Mouse (Mus musculus): ENCODE results near the gene Adarb1.

The Adarb1 gene

GRCm38 (mm10) chr10:77272980-77273730, 144.9 kb downstream of the Adarb1 start:
- in situ Hi-C loops (cut with MboI, MseI): no loop called here

- in situ Hi-C loops (cut with MboI, MseI): no loop called here
These were observed 148.9 kb downstream of the Adarb1 start for GRCm38 (mm10) chr10:77269129-77269528.

DNA sequence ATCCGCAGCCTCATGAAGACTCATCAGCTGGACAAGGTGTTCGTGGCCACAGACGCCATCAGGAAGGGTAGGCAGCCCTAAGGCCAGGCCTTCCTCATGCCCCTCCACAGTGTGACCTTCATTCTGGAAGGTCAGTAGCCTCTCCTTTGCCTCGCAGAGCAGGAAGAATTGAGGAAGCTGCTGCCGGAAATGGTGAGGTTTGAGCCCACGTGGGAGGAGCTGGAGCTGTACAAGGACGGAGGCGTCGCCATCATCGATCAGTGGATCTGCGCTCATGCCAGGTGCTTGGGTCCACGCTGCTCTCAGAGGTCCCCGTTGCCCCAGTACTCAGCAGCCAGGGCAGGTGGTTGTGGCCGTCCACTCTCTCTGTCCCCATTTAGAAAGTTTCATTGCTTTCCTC, 151.0 kb downstream of the Adarb1 start:
- in situ Hi-C loops (cut with MboI, MseI): no loop called here

DNA sequence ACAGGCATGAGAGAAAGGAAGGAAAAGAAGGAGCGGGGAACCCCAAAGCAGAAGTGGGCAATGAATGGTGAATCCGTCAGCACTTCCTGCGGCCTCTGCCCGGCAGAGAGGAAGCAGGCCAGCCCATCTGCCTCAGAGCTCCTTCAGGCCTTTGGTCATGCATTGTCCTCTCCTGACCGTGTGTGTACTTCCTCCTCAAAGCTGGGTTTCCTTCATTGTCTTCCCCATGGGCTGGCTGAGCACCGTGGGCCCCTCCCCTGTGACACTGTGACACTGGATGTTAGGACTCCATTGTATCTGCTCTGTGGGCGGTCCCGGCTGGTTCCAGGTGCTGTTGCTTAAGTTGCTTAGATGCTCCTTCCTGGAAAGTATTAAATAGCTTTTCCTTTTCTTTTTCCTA, 151.8 kb downstream of the Adarb1 start:
- in situ Hi-C loops (cut with MboI, MseI): no loop called here

DNA sequence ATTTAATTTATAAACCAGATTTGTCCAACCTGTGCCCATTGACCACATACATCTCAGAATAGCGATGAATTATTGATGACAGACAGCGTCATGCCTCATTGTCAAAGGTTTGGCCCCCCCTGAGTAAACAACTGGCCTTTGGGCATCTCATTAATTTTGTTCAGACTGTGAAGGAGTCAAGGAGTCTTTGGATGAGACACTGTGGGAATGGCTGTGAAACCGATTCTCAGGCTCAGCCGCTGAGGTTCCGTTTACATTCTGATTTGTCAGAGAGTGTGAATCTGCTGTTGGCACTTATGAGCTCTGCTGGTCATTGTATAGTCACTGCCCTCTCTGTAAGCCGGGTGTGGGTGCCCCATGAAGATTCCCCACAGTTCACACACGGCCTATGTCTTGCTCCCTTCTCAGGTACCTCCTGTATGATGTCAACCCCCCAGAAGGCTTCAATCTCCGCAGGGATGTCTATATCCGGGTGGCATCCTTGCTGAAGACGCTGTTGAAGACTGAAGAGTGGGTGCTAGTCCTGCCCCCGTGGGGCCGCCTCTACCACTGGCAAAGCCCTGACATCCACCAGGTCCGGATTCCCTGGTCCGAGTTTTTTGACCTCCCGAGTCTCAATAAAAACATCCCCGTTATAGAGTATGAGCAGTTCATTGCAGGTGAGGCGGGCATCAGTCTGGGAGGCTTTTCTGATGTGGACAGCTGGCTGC, 157.7 kb downstream of the Adarb1 start:
- in situ Hi-C loops (cut with MboI, MseI): no loop called here

DNA sequence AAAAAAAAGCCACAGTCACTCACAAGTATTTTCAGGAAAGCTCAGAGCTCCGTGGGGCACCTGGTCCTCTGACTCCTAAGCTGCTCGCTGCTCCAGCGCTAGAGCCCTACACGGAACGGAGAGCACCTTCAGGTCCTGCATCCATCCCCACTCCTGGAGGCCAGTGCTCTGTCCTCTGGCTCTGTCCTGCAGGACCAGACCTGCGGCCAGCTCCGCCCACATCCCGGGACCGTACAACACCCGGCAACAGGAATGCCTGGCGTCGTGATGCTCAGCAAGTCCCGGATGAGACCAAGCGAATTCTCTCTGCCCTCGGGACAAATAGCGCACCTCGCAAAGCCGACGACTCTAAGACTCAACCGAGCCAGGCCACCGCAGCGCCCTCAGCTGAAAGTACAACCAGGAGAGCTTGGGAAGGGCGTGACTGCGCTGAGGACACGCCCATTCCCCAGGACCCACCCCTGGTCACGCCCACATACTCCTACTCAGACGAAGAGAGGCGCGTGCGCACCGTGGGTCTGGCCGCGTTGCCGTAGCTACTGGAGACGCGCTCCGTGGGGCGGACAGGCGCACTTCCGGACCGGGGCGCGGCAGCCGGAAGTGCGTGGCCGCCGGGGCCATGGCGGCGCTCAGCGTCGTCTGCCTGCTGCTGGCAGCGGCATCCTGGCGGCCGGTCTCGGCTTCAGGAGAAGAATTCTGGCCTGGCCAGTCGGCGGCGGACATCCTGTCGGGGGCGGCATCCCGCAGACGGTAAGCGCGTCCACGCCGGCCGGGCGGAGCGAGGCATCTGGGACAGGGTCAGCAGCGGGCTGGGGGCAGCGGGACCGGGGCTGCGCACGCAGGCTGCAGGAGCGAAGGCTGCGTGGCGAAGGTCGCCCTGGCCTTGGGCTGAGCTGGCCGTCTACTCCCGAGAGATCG, 159.1 kb downstream of the Adarb1 start, which contains the start of gene Pofut2:
TSS of gene Pofut2 (plus strand) at position 515 of the 918 bp plus-strand sequence.
- in situ Hi-C loops (cut with MboI, MseI): no loop called here

- in situ Hi-C loops (cut with MboI, MseI): no loop called here
These were observed 160.0 kb downstream of the Adarb1 start for GRCm38 (mm10) chr10:77258041-77258590.

DNA sequence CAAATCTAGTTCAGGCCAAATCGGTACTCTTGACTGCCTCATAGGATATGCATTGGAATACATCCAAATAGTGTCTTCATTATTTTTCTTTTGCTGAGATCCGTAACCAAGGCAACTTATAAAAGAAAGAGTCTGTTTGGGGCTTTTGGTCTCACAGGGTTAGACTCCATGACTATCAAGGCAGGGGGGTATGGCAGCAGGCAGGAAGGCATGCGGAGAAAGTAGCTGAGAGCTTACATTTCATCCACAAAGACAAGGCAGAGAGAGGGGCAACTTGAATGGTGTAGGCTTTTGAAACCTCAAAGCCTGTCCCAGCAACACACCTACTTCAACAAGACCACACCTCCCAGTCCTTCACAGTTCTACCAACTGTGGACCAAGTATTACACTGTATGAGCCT, 162.4 kb downstream of the Adarb1 start:
- in situ Hi-C loops (cut with MboI, MseI): no loop called here

DNA sequence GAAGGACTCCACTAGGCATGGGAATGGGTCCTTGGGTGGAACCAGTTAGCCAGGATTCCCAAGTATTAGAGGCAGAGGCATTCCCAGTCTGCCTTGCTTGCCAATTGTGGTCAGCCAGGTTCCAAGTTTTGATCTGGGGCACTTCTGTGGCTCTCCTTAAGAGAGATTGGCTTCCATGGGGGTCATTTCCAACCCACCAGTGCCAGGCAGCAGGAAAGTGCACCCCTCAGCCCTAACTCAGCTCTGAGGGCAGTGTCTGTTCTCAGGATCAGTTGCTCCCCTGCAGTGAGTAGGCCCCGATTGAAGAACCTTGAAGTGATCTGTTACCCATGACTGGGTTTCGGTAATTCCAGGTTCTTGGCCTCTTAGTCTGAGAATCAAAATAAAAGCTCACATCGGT, 162.8 kb downstream of the Adarb1 start:
- in situ Hi-C loops (cut with MboI, MseI): no loop called here

DNA sequence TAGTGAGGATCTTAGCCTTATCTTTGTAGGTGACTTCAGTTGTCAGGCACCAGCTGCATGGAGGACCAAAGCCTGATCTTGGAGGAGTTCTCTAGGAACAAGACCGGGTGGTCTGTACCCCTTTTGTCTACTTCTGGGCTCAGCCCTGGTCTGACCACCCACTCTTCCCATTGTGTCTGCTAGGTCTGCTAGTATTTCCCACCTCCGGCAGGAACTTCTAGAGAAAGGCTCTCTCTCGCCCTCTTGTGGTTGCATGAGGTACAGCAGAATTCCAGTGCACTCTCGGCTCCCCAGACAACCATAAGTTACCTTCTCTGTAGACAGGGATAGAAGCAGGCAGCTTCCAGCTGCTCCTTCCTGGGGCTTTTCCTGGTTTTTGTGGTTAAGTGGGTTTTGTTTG, 165.3 kb downstream of the Adarb1 start:
- in situ Hi-C loops (cut with MboI, MseI): loop anchor here (5.0 kb wide), 1 partner anchor 120 kb away; no protein-coding TSS in a partner anchor

DNA sequence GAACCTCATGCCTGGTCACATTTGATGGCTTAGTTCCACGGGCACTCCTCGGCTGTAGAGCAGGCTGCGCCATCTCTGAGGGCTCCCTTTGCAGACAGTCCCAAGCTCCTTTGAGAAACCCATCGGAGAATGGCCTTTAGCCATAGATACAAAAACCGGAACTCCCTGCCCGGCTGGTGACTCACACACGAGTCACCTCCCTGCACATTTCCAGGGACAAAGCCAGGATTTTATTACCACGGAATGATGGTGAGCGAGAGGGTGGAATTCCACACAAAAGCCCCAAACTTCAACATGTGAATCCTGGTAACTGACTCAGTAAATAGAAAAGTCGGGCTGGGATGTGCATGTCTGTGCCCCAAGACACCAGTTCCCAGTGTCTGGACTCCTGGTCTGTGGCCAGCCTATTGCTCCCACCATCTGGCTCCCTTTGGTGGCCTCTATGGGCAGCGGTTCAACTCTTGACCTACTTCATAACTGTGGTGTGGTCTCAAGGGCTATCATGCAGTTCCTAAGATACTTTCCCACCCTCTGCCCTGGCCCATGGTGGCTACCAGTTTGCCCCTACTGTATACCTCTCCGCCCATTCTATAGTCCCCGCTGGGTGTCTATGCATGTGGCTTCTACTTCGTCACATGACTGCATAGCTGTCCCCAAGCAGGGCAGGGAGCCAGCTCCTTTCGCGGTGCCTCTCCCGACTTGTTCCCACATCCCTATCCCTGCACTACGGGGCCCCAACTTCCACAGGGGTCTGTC, 166.1 kb downstream of the Adarb1 start:
- in situ Hi-C loops (cut with MboI, MseI): loop anchor here (5.0 kb wide), 1 partner anchor 120 kb away; no protein-coding TSS in a partner anchor

DNA sequence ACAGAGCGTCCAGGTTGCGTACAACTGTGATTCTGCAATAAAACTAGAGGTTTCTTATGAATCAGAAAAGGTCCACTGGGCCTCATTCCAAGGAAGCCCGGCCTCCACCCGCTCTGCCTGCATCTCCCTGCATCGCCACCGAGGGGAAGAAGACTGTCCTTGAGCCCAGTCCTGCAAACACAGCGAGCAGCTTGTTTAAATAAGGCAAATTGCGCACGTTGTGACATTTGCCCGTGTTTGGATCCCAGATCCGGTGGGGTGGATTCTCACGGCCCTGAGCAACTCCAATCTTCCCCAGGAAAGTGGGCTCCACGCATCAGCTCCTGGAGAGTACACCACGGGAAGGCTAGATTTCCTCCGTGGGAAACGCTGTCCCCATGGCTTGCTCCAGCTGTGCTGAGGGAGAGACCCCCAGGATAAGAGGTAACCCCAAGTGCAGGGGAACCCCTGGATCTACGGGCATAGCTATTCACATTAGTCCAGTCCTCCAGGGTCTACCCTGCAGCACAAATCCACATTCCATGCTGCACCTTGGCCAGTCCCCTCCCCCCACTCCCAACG, 166.8 kb downstream of the Adarb1 start:
- in situ Hi-C loops (cut with MboI, MseI): loop anchor here (5.0 kb wide), 1 partner anchor 119 kb away; no protein-coding TSS in a partner anchor

DNA sequence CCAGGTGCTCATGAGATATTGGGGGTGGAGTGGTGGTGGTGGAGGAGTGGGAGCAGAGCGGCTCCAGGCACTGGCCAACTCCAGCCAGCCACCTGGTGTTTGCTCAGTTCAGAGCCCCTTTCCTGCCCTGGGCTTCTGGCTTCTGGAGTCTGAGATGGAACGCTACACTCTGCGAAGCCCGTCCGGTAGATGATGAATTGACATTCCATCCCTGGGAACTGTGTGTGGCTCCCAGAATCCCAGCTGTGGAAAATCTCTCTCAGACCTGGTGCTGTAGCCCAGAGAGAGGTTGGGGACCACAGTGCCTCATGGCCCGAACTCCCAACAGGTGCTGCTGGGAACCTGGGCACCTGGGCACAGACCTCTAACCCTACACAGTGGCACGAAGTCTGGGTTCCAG, 170.4 kb downstream of the Adarb1 start:
- in situ Hi-C loops (cut with MboI, MseI): no loop called here

- in situ Hi-C loops (cut with MboI, MseI): no loop called here
These were observed 171.0 kb downstream of the Adarb1 start for GRCm38 (mm10) chr10:77247048-77247447.

GRCm38 (mm10) chr10:77244777-77245176, 173.3 kb downstream of the Adarb1 start:
- in situ Hi-C loops (cut with MboI, MseI): no loop called here

GRCm38 (mm10) chr10:77243572-77244161, 174.4 kb downstream of the Adarb1 start:
- in situ Hi-C loops (cut with MboI, MseI): no loop called here

- in situ Hi-C loops (cut with MboI, MseI): no loop called here
These were observed 175.2 kb downstream of the Adarb1 start for GRCm38 (mm10) chr10:77242871-77243270.

GRCm38 (mm10) chr10:77242396-77242795, 175.7 kb downstream of the Adarb1 start:
- in situ Hi-C loops (cut with MboI, MseI): no loop called here

- in situ Hi-C loops (cut with MboI, MseI): no loop called here
These were observed 177.3 kb downstream of the Adarb1 start for GRCm38 (mm10) chr10:77240764-77241163.
